Mouse (Mus musculus) left cerebral cortex, postnatal 10 days (tissue): Measurements from ENCODE around the gene Palld. TPM values are rescaled to one million over a fixed set of nuclear protein-coding genes. Genes with fewer than 3 reads are reported as not detected.

Experiments
- DNase-seq, 2 experiments: peaks; one replicate each; pipeline ENCODE4 v3.0.0; 2021 to 2022; ENCODE audit warnings: low spot score in 2 of 2, mixed read lengths in 1 of 2; ENCODE audit errors: extremely low spot score in 1 of 2
- intact Hi-C: fragments of 180-260 bp; cut with DNase I; formaldehyde crosslinking; loops from one replicate; pipeline ENCODE4 v1.15.1; 2025
- total RNA-seq, 2 experiments: library from RNA; stranded (reverse); gene quantifications; 2 replicates each; pipeline ENCODE4 v1.2.3; 2021

Gene Palld
- total RNA-seq, 2 experiments from 2014 or later, result 5.2 to 6.8 TPM

GRCm38 (mm10) chr8:61585746-61586145 is 316.7 kb downstream of the Palld start:
- intact Hi-C loops, result no loop called here

GRCm38 (mm10) chr8:61584714-61585383 is 317.6 kb downstream of the Palld start:
- no peak for DNase-seq
- intact Hi-C loops, result no loop called here

More at GRCm38 (mm10) chr8:61585746-61586145, 316.7 kb downstream of the Palld start:
- no peak for DNase-seq

GRCm38 (mm10) chr8:61582547-61582946 is 319.9 kb downstream of the Palld start:
- intact Hi-C loops, result no loop called here
- DNase-seq, result no peak

- DNase-seq, result no peak
- intact Hi-C loops, result no loop called here
Observed at GRCm38 (mm10) chr8:61581259-61581658, 321.2 kb downstream of the Palld start.

GRCm38 (mm10) chr8:61579831-61580230 is 322.7 kb downstream of the Palld start:
- DNase-seq, result no peak
- intact Hi-C loops, result no loop called here

GRCm38 (mm10) chr8:61578754-61579153 is 323.7 kb downstream of the Palld start:
- no peak for DNase-seq
- intact Hi-C loops, result no loop called here

- DNase-seq, result no peak
- intact Hi-C loops, result no loop called here
Observed at GRCm38 (mm10) chr8:61575096-61575653, 327.3 kb downstream of the Palld start.

- DNase-seq, result no peak
- intact Hi-C loops, result no loop called here
Observed at GRCm38 (mm10) chr8:61574526-61574925, 328.0 kb downstream of the Palld start.

GRCm38 (mm10) chr8:61573179-61573937 is 329.1 kb downstream of the Palld start:
- no peak for DNase-seq
- intact Hi-C loops, result no loop called here

GRCm38 (mm10) chr8:61572697-61573096 is 329.8 kb downstream of the Palld start:
- intact Hi-C loops, result no loop called here
- no peak for DNase-seq

GRCm38 (mm10) chr8:61570637-61571036 is 331.9 kb downstream of the Palld start:
- no peak for DNase-seq
- intact Hi-C loops, result no loop called here

GRCm38 (mm10) chr8:61569721-61570120 is 332.8 kb downstream of the Palld start:
- intact Hi-C loops, result no loop called here
- DNase-seq, result peak in 1 of 2 experiments; percentile 38

- intact Hi-C loops, result no loop called here
Observed at GRCm38 (mm10) chr8:61569211-61569610, 333.3 kb downstream of the Palld start.

GRCm38 (mm10) chr8:61563378-61563777 is 339.1 kb downstream of the Palld start:
- intact Hi-C loops, result no loop called here
- no peak for DNase-seq

More at GRCm38 (mm10) chr8:61569211-61569610, 333.3 kb downstream of the Palld start:
- DNase-seq, result no peak

- DNase-seq, result no peak
- intact Hi-C loops, result no loop called here
Observed at GRCm38 (mm10) chr8:61562626-61563025, 339.9 kb downstream of the Palld start.

GRCm38 (mm10) chr8:61561220-61561619 is 341.3 kb downstream of the Palld start:
- no peak for DNase-seq
- intact Hi-C loops, result no loop called here

- intact Hi-C loops, result no loop called here
Observed at GRCm38 (mm10) chr8:61559979-61560378, 342.5 kb downstream of the Palld start.

GRCm38 (mm10) chr8:61559450-61559849 is 343.0 kb downstream of the Palld start:
- intact Hi-C loops, result no loop called here
- DNase-seq, result no peak

More at GRCm38 (mm10) chr8:61559979-61560378, 342.5 kb downstream of the Palld start:
- no peak for DNase-seq

GRCm38 (mm10) chr8:61558051-61558846 is 344.2 kb downstream of the Palld start:
- intact Hi-C loops, result no loop called here
- peak in 1 of 2 experiments; percentile 20 for DNase-seq
